Mouse (Mus musculus) adrenal gland, postnatal 25 days (tissue): Measurements from ENCODE around the gene Cd83. TPM values are rescaled to one million over a fixed set of nuclear protein-coding genes. Genes with fewer than 3 reads are reported as not detected.
A peak's percentile ranks its signal among the peaks of the same experiment; 100 is the strongest.

ENCODE experiments used
- DNase-seq: peaks from one replicate; pipeline ENCODE4 v3.0.0; 2021; ENCODE audit warnings: mixed read lengths
- total RNA-seq: library from RNA; stranded (reverse); gene quantifications from 2 replicates; pipeline ENCODE4 v1.2.3, GENCODE M21; 2021

Cd83 gene
- total RNA-seq, 1 experiment from 2014 or later: 2.9 TPM

DNA sequence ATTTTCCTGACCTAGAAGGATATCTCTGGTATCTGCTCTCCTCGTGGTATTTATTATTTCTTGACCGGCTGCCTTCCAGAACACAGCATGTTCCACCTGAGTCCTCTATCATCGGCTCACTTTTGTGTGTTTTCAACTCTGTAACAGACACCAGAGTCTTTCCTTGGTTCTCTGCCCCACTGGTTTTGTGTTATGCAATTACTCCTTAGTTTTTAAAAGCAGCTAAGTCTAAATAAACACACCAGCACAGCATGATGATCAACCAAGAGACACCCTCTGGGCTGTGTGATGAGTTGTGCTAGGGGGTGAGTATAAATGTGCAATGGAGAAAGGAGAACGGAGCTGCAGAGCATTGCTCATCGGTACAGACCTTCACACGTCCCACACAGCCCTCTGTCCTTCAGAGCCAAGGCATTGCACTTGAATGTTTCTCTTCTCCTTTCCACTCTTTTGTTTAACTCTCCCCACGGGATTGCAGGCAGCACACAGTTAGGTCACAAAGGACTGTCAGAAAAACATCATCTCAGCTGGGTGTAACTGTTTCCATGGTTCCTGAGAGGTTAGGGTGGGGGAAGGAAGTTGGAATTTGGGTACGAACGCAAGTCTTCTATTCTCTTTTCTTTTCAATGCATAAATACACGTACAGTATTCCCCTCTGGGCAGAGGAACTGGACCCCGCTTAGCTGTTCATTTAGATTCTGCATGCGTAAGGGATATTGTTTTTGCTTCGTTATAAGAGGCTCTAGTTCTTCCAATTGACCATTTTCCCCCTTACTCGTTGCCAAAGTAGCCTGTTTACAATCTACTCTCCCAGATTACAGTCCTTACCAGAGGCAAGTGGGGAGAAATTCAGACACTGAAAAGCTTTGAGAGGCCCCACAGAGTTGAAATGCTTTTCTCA, 22.0 kb downstream of the Cd83 start:
- DNase-seq: no peak

DNA sequence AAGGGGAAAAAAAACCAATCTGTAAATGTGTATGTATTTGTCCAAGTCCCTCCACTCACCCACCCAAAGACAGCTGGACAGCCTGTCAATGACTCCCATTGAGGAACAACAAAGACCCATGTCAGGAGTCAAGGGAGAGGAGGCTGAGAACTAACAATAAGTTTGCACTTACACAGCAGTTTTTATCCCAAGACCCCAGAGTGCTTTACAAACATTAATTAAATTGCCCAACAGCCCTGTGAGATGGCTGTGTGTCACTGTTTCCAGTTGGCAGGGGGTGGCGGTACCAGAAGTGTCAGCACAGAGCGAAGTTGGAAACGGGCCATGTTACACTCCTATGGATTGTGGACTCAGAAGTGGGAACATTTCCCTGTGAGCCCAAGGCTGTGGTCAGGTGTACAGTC, 22.7 kb downstream of the Cd83 start:
- no peak for DNase-seq

DNA sequence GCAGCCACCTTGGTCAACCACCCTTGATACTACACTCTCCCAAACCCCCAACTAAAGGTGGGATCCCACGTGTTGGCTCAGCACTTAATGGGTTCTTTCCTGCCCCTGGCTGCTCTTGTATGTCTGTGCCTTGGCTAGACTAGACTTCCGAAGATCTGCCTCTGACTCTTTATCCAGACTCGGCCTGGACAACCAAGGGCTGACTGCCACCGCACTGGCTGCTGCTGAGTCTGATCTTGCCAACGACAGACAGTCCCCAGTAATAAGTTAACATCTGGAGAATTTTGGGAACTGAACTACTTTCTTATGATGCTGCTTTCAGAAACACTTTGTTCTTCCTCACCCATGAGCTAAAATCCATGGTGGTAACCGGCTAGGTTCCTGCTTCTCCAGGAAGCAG, 26.0 kb downstream of the Cd83 start:
- no peak for DNase-seq

DNA sequence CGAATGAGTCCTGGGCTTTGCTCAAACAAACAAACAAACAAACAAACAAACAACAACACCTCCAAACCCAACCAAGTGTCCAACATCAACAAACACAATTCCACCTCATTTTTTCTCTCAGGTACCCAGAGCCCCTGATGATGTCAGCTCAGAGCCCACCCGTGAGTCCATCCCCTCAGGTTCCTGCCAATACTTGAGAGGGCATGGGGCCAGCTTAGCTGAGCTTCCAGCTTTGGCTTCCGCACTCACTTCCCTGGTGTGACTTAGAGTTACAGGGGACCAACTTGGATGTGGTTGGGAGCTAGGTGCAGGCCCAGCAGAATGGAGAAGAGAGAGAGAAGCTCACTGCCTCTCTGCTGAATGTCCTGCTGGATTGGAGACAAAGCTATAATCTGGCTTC, 27.3 kb downstream of the Cd83 start:
- DNase-seq: no peak

DNA sequence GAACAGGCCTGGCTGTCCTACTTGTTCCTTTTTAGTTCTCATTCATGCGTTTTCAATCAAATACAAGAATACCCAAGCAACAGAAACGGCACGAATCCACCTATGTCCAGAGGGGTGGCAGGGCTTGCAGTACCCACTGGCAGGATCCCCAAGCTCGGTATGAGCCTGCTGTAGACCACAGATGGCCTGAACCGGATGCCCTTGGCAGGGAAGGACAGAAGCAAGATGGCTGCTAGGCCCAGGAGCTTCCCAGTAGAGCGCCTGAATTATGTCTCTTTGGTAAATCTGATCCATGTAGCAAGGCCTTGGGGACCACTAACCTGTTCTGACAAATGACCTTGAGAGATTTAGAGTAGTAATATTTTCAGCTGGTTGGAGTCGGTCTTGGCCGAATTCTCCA, 28.9 kb downstream of the Cd83 start:
- DNase-seq: no peak

DNA sequence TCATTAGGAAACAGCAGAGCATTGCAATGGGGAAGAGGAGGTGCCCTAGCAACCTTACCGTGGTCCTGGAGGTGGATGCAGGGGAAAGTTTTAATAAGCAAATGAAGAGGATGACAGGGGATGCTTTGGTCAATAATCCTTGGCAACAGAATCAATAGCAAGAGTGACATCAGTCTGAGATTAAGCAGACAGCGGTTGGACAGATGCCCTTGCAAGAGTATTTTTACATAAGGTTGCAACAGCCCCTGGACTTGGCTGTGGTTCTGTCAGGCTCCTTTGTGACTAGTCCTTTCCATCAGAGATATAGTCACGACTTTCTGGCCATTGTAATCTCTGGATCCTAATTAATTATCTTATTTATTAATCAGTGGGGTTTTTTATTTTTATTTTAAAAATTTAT, 32.9 kb downstream of the Cd83 start:
- no peak for DNase-seq

DNA sequence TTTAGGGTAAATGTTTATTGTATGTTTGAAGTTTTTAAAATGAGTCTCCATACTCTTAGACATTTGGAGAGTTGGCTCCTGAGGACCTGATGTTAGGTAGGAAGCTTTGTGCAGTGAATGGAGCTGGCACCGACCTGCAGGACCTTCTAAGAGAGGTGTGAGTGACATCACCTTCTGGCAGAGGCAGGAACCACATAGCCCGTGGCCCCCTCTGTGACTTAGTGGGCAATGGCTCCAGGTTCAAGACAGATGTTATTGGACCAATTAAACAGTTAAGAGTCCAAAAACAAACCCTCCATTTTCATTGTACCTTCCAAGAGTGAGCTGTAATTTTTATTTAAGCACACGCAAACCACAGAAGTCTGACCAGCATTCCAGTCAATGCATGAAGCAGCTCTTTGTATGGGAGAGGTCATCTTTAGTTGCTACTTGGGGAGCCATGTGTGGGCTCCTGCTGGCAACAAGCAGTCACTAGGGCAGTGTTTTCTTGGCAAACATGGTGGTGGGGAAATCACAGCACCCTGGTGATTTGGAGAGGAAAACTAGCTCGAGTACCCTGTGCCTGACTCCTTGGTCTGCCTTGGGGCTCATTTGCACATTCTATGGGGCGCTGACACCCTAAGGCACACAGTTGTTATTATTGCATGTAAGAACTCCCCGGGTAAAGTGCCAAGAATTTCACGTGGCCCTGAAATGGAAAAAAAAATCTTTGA, 33.9 kb downstream of the Cd83 start:
- no peak for DNase-seq

DNA sequence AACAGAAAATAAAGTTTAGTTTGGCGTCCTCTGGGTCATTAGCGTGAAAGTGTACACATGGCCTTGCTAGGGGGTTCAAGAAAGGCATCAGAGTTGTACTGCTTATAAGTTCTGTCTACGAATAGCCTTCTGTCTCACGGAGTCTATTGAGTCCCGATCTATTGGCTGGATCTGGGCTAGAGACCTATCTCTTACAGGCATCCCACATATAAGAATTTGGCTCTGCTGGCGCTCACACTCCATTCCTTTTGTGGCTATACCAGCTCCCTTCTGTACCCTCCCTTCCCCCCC, 34.4 kb downstream of the Cd83 start:
- no peak for DNase-seq

DNA sequence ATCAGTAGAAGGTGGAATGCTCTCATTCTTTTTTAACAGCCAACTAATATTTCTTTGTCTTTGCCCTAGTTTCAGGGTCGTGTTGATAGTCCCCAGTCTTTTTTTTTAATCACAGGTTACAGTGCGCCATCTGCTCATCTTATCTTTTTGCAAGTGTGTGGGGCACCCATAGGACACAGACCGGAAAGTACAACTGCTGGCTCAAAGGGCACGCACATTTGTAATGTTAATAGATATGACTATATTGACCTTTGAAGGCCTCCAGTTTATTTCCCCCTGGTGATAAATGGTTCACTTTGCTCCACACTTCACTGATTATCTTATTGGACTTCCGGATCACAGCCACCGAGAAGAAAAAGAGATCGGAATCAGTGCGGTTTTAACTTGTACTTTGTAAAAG, 35.5 kb downstream of the Cd83 start:
- DNase-seq: no peak

DNA sequence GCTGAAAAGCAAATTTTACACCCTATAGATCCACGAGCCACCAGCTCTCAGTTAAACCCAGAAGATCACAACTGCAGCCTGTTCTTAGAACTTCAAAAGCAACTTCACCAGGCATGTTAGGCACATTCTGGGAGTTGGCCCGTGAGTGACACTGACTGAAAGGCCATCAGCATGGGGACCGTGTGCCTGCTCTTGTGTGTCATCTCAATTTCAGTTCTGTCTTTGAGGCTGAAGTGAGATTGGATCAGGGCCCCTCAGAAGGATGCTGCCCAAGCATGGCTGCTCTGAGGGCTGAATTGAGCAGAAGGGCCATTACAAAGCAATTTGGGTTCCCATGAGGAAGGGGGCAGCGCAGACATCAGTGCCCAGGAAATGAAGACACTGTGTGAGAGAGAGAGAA, 37.7 kb downstream of the Cd83 start:
- no peak for DNase-seq

DNA sequence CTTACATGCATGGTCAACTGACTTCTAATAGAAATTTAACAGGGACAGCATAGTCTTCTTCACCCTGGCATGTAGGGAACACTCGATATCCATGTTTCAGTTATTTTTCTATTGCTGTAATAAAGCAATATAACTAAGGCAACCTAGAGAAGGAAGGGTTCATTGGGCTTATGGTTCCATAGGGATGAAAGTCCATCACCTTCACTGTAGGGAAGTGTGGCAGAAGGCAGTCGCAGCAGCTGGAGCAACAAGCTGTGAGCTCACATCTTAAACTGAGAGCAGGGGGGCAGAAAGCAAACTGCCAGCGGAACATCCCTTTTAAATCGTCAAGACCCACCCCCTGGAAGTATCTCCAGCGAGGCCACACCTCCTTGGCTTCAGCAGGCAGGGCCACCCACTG, 44.1 kb downstream of the Cd83 start:
- DNase-seq: no peak

DNA sequence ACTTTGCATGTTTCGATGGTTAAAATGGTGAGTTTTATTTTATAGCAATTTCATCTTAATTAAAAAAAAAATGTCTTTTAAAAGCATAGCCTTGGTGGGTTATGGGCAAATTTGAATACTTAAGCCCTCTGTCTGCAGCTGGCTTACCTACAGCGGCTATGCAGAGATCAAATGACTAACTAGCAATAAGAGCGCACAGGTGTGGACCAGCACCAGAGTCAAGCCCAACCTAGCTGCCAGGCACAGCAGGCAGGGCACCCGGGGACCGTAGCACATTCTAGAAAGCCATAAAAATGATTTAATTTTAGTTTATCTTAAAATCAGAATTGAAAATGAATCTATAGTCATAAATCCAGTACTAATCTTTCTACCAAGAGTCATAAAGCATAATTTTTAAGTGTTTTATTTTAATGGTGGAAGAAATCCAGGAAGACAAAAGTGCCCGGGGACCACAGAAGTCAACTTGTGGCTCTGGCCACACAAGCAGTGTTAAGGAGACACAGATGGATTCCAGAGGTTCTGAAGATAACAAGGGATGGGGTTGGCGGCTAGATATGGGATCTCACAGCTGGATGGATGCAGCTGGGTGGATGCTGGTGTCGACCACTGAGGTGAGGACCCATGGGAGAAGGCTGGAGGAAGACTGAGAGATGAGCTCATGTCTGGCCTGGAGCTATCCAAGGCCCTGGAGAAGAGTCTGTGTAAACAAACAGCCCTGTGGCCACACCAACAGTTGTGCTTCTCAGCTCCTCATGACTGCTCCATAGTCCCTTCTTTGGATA, 46.5 kb downstream of the Cd83 start:
- DNase-seq: no peak

DNA sequence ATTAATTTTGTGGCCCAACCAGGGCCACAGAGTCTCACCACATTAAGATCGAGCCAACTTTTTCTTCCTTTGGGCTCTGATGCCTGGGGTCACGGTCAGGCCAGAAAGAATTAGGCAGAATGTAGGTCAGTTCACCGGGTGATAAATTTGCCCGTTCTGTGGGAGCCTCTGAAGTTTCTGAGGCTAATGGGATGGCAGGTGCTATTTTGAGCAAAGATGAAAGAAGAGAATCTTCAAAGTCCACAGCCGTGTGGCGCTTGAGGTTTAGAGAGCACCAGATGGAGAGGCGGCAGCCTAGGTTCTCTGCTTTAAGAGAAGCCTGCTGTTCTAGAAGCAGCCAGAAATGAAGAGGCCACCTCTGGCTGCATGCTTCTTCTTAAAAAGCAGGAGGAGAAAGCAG, 48.2 kb downstream of the Cd83 start:
- no peak for DNase-seq

DNA sequence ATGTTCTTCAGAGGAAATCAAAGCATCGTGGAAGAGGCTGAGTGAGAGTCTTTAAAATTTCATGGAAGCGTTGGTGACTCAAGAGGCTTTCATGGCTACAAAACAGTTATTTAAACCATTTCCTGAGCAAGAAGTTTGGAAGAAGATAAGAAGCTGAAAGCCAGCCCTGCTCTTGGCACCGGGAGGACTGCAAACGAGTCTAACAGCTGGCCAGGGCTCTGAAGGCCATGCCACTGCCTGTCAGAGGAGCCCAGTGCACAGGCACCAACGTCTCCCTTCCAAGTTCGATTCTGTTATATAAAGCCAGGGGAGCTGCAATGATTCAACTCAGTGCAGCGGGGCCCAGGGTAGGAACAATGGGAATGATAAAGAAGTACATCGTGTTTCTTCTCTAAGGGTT, 51.8 kb downstream of the Cd83 start:
- DNase-seq: peak; percentile 27

DNA sequence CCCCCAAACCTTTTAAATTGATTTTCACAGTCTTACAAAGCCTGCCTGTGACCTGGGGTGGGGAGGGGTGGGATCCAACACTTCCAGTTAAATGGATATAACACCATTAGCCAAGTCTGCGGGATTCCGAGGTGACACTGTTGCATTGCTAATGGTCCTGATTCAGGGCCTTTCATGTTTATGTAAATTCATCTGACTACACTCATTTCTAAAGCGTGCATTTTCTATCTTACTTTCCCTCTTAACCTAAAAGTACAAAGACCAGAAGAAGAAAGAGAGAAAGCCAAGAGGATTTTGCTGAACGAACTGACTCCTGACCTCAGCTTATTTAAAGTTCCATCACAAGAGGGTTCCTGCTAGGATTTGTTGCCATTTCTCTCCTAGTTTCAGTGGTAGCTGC, 53.2 kb downstream of the Cd83 start:
- no peak for DNase-seq

DNA sequence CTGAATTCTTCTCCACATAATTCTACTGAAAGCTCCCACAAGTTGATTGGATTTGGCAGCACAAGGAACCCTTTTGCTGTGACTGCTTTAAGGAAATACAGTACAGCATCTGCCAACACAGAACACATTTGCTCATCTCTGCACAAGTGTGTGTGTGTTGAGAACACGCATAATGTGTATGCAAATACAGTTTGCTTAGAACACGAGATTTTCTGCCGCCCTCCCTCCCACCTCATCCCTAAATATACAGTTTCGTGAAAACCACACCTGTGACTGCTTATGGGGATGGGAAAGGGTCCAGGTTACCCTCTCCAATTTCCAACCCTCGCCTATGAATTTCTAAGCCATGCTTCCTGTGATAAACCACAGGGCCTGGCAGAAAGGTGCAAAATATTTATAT, 60.6 kb downstream of the Cd83 start:
- no peak for DNase-seq

DNA sequence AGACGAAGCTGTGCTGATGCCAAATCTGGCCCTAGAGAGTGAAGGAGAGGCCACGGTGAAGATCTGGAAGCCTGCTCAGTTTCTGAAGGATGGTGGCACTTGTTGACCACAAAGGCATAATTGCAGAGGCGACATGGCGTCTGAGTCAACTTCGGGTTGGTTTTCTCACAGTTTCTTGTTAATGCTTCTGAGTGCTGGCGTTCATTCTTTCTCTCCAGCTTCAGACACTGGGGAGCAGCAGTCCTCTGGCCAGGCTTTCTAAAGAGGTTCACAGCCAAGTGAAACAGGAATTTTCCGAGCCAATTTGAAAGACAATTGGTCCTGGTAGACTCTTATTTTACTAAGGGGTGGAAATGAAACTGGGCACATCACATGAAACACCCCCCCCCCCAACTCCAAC, 62.6 kb downstream of the Cd83 start:
- DNase-seq: no peak

DNA sequence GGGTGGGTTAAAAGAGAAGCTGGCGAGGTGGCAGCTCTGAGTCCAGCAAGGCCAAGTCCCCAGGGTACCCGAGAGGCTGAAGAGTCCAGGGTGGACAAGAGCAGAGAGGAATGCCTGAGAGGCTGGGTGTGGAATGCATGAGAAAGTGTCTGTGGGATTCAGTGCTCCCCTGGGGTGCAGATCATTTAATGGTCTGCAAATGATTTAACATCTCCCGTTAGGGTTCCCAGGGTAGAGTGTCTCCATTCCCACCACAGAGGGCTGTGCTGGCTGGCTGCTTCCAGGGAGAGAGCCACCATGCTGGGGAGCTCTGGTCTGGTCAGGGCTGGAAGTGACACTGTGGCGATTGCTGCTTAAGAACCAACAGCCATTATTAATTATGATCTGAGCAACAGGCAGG, 65.2 kb downstream of the Cd83 start:
- no peak for DNase-seq

DNA sequence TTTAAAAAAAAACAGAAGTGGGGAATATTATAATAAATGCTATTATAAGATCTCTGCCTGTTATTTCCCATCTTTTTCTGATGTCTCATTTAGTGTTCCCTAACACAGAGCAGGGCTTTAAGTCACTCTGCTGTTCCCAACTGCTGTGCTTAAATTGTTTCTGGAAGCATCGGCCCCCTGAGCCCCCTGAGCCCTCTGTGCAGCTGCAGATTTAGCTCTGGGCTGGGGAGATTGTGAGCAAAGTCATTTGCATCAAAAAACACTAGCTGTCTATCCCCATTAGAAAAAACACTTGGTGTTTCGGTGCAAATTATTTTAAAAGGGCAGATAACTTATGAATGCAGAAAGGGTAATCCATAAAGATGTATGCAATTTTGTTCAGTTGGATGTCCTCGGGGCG, 66.5 kb downstream of the Cd83 start:
- DNase-seq: no peak
